Mouse (Mus musculus) brain, embryonic 14.5 days (tissue): Measurements from ENCODE around the gene Cdk5rap3.

ENCODE experiments used
- CTCF ChIP-seq: fragments of 200-500 bp; IDR thresholded peaks from 2 replicates; pipeline ENCODE4 v1.5.1; 2012; ENCODE audit warnings: inconsistent platforms, mild to moderate bottlenecking, moderate library complexity, borderline replicate concordance; ENCODE audit not compliant: insufficient read depth, insufficient read length; ENCODE audit errors: extremely low read depth
- POLR2A ChIP-seq: fragments of 200-500 bp; IDR thresholded peaks from 2 replicates; pipeline ENCODE4 v1.6.1; 2012; ENCODE audit warnings: mild to moderate bottlenecking, inconsistent platforms, borderline replicate concordance; ENCODE audit not compliant: poor library complexity, insufficient read depth, insufficient read length, severe bottlenecking; ENCODE audit errors: extremely low read depth

- TF ChIP-seq CTCF (no peak), POLR2A (no peak)
These were observed 15.2 kb upstream of the Cdk5rap3 start for GRCm38 (mm10) chr11:96931327-96932062.
